Mouse (Mus musculus): ENCODE data around the gene Usp1.
"Not testable (repeated sequence)": the region's sequence is repeated elsewhere in the genome, so short reads cannot be mapped to it uniquely, and the experiment has no call there.

The Usp1 gene

GRCm38 (mm10) chr4:98923568-98924070 is at the start of gene Usp1:
Gene Usp1 (plus strand): TSS chr4:98923810.
- DNase-seq (ENCODE audit: low spot score), result peak; percentile 84

GRCm38 (mm10) chr4:98882706-98883105 is 40.9 kb upstream of the Usp1 start:
- no peak for DNase-seq (ENCODE audit: low spot score)

GRCm38 (mm10) chr4:98886377-98886776 is 37.2 kb upstream of the Usp1 start:
- no peak for DNase-seq (ENCODE audit: low spot score)

GRCm38 (mm10) chr4:98887148-98887547 is 36.5 kb upstream of the Usp1 start:
- peak; percentile 58 for DNase-seq (ENCODE audit: low spot score)

GRCm38 (mm10) chr4:98910246-98910645 is 13.4 kb upstream of the Usp1 start:
- no peak for DNase-seq (ENCODE audit: low spot score)

- no peak for DNase-seq (ENCODE audit: low spot score)
These were observed 5.9 kb upstream of the Usp1 start for GRCm38 (mm10) chr4:98917724-98918123.

- DNase-seq (ENCODE audit: low spot score), result no peak
These were observed 5.4 kb upstream of the Usp1 start for GRCm38 (mm10) chr4:98918204-98918603.

GRCm38 (mm10) chr4:98920896-98921295 is 2.7 kb upstream of the Usp1 start:
- no peak for DNase-seq (ENCODE audit: low spot score)

- no peak for DNase-seq (ENCODE audit: low spot score)
These were observed 1.5 kb upstream of the Usp1 start for GRCm38 (mm10) chr4:98922061-98922642.

GRCm38 (mm10) chr4:98922643-98923567 is 705 bp upstream of the Usp1 start:
- peak; percentile 99 for DNase-seq (ENCODE audit: low spot score)

- DNase-seq (ENCODE audit: low spot score), result no peak
These were observed 678 bp downstream of the Usp1 start for GRCm38 (mm10) chr4:98924071-98924905.

- no peak for DNase-seq (ENCODE audit: low spot score)
These were observed 1.2 kb downstream of the Usp1 start for GRCm38 (mm10) chr4:98924906-98925178.

- DNase-seq (ENCODE audit: low spot score), result no peak
These were observed 1.7 kb downstream of the Usp1 start for GRCm38 (mm10) chr4:98925250-98925781.

- no peak for DNase-seq (ENCODE audit: low spot score)
These were observed 12.4 kb downstream of the Usp1 start for GRCm38 (mm10) chr4:98936036-98936435.

- not testable (repeated sequence) for DNase-seq (ENCODE audit: low spot score)
These were observed 14.6 kb downstream of the Usp1 start for GRCm38 (mm10) chr4:98938210-98938609.

GRCm38 (mm10) chr4:98950563-98950962 is 27.0 kb downstream of the Usp1 start:
- no peak for DNase-seq (ENCODE audit: low spot score)

- no peak for DNase-seq (ENCODE audit: low spot score)
These were observed 32.4 kb downstream of the Usp1 start for GRCm38 (mm10) chr4:98955986-98956385.

- no peak for DNase-seq (ENCODE audit: low spot score)
These were observed 36.6 kb downstream of the Usp1 start for GRCm38 (mm10) chr4:98960243-98960642.

- DNase-seq (ENCODE audit: low spot score), result no peak
These were observed 46.3 kb downstream of the Usp1 start for GRCm38 (mm10) chr4:98969946-98970345.

GRCm38 (mm10) chr4:98975741-98976140 is 52.1 kb downstream of the Usp1 start:
- peak; percentile 30 for DNase-seq (ENCODE audit: low spot score)

- DNase-seq (ENCODE audit: low spot score), result not testable (repeated sequence)
These were observed 54.7 kb downstream of the Usp1 start for GRCm38 (mm10) chr4:98978288-98978687.

GRCm38 (mm10) chr4:98978693-98979092 is 55.1 kb downstream of the Usp1 start:
- no peak for DNase-seq (ENCODE audit: low spot score)
